Mouse (Mus musculus): ENCODE data around the gene Nisch. TPM values are rescaled to one million over a fixed set of nuclear protein-coding genes. Genes with fewer than 3 reads are reported as not detected.
A peak's percentile ranks its signal among the peaks of the same experiment; 100 is the strongest.

Nisch gene
- polyA plus RNA-seq, 1 experiment from 2014 or later: 258 TPM

GRCm38 (mm10) chr14:31128101-31128825, 88.5 kb downstream of the Nisch start:
- peak overlapping the region; percentile 81 for H3K4me2 ChIP-seq
- H3K27ac ChIP-seq (ENCODE audit: low read depth, low read length): peak overlapping the region; percentile 48; the same call in 1 of the 2 replicates
- 3% methylated on average over 23 of the region's 23 CpGs for WGBS
- peak overlapping the region; percentile 64 for H3K4me3 ChIP-seq (ENCODE audit: low read depth, low read length)
- peak overlapping the region; percentile 73 for H3K9ac ChIP-seq (ENCODE audit: low read length)
- H3K36me3 ChIP-seq (ENCODE audit: control insufficient read depth, insufficient read depth, low read length): no peaks in the 10 kb centered on the region; the same call in 1 of the 2 replicates
- H3K4me1 ChIP-seq (ENCODE audit: control insufficient read depth, insufficient read depth, low read length): peaks cover 29% of the 10 kb centered on the region
- ATAC-seq (ENCODE audit: low FRiP score) (0 out of 2 replicates have a peak, but pooled peaks have one; percentile 0), DNase-seq (ENCODE audit: low spot score, missing footprints) (no peak)
- H3K9me3 ChIP-seq (ENCODE audit: control insufficient read depth, low read length): no peaks in the 10 kb centered on the region
- H3K27me3 ChIP-seq (ENCODE audit: control insufficient read depth, insufficient read depth, low read length): no peaks in the 10 kb centered on the region

GRCm38 (mm10) chr14:31126826-31127225, 89.9 kb downstream of the Nisch start:
- Histone ChIP-seq H3K36me3 (ENCODE audit: control insufficient read depth, insufficient read depth, low read length) (no peaks in the 10 kb centered on the region; the same call in 1 of the 2 replicates), H3K9ac (ENCODE audit: low read length) (no peak overlapping the region), H3K4me3 (ENCODE audit: low read depth, low read length) (no peak overlapping the region), H3K4me2 (no peak overlapping the region), H3K9me3 (ENCODE audit: control insufficient read depth, low read length) (no peaks in the 10 kb centered on the region), H3K27me3 (ENCODE audit: control insufficient read depth, insufficient read depth, low read length) (no peaks in the 10 kb centered on the region), H3K27ac (ENCODE audit: low read depth, low read length) (no peak overlapping the region), H3K4me1 (ENCODE audit: control insufficient read depth, insufficient read depth, low read length) (peaks cover 14% of the 10 kb centered on the region)
- ATAC-seq (ENCODE audit: low FRiP score) (no peak), DNase-seq (ENCODE audit: low spot score, missing footprints) (no peak)
- 93% methylated on average over 8 of the region's 8 CpGs for WGBS

- DNase-seq (ENCODE audit: low spot score, missing footprints) (no peak), ATAC-seq (ENCODE audit: low FRiP score) (no peak)
- WGBS: 79% methylated on average over 9 of the region's 9 CpGs
- Histone ChIP-seq H3K4me1 (ENCODE audit: control insufficient read depth, insufficient read depth, low read length) (peaks cover 12% of the 10 kb centered on the region), H3K9me3 (ENCODE audit: control insufficient read depth, low read length) (no peaks in the 10 kb centered on the region), H3K9ac (ENCODE audit: low read length) (no peak overlapping the region), H3K4me3 (ENCODE audit: low read depth, low read length) (no peak overlapping the region), H3K4me2 (no peak overlapping the region), H3K27ac (ENCODE audit: low read depth, low read length) (no peak overlapping the region), H3K27me3 (ENCODE audit: control insufficient read depth, insufficient read depth, low read length) (no peaks in the 10 kb centered on the region), H3K36me3 (ENCODE audit: control insufficient read depth, insufficient read depth, low read length) (no peaks in the 10 kb centered on the region; the same call in 1 of the 2 replicates)
These were observed 91.4 kb downstream of the Nisch start for GRCm38 (mm10) chr14:31125106-31126075.

Other genes with a start within 250 kb of the Nisch start
- gene Glt8d1, start 215.5 kb downstream of the Nisch start, polyA plus RNA-seq (2014; fragmentation: Nextera tagmentation; extraction: Ambion mirVana): 63.4 and 68.3 TPM in 2 replicates
- gene Spcs1, start 215.3 kb downstream of the Nisch start, polyA plus RNA-seq (2014; fragmentation: Nextera tagmentation; extraction: Ambion mirVana): 269 and 301 TPM in 2 replicates
- gene Pbrm1, start 197.8 kb downstream of the Nisch start, polyA plus RNA-seq (2014; fragmentation: Nextera tagmentation; extraction: Ambion mirVana): 134 and 140 TPM in 2 replicates
- gene Gnl3, start 197.8 kb downstream of the Nisch start, polyA plus RNA-seq (2014; fragmentation: Nextera tagmentation; extraction: Ambion mirVana): 96.2 and 103 TPM in 2 replicates
- 54.7 and 56.2 TPM in 2 replicates for gene Smim4, start 88.0 kb downstream of the Nisch start, polyA plus RNA-seq (2014; fragmentation: Nextera tagmentation; extraction: Ambion mirVana)
- 457 and 520 TPM in 2 replicates for gene Nt5dc2, start 85.9 kb downstream of the Nisch start, polyA plus RNA-seq (2014; fragmentation: Nextera tagmentation; extraction: Ambion mirVana)
- 28.6 and 28.7 TPM in 2 replicates for gene Stab1, start 48.3 kb downstream of the Nisch start, polyA plus RNA-seq (2014; fragmentation: Nextera tagmentation; extraction: Ambion mirVana)
- gene Tnnc1, start 8.6 kb downstream of the Nisch start, polyA plus RNA-seq (2014; fragmentation: Nextera tagmentation; extraction: Ambion mirVana): 0.40 and 0.80 TPM in 2 replicates
- 0.19 and 0.37 TPM in 2 replicates for gene Sema3g, start 914 bp upstream of the Nisch start, polyA plus RNA-seq (2014; fragmentation: Nextera tagmentation; extraction: Ambion mirVana)
- gene Phf7, start 34.4 kb upstream of the Nisch start, polyA plus RNA-seq (2014; fragmentation: Nextera tagmentation; extraction: Ambion mirVana): 12.5 and 14.3 TPM in 2 replicates
- 95.7 and 95.9 TPM in 2 replicates for gene Bap1, start 34.5 kb upstream of the Nisch start, polyA plus RNA-seq (2014; fragmentation: Nextera tagmentation; extraction: Ambion mirVana)
- 8.7 TPM in 2 replicates for gene Dnah1, start 107.0 kb upstream of the Nisch start, polyA plus RNA-seq (2014; fragmentation: Nextera tagmentation; extraction: Ambion mirVana)
- gene Capn7, start 119.7 kb upstream of the Nisch start, polyA plus RNA-seq (2014; fragmentation: Nextera tagmentation; extraction: Ambion mirVana): 45.5 and 48.6 TPM in 2 replicates
- 15.3 and 15.8 TPM in 2 replicates for gene Sh3bp5, start 219.1 kb upstream of the Nisch start, polyA plus RNA-seq (2014; fragmentation: Nextera tagmentation; extraction: Ambion mirVana)

All from midbrain, embryonic 11.5 days (tissue).